ENCODE assay signal across 33 mouse cellular contexts in the genomic region with DNA sequence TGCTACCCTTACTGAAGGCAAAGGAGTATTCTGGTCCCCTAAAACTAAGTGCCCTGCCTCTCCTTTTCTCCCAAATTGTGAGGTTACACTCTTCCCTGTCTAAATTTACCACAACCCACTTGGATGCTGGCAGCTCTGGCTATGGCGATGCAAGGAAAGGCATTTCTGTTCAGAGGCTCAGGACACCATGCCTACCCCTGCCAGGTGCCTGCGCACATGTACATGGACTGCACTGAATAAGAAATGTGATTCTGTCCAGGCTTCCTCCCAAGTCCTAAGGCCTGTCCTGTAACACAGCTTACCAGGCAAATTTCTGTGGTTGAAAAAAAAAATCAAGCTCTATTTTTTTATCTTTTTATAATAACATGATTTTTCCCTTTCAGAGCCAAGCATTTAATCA. TPM values are rescaled to one million over a fixed set of nuclear protein-coding genes. Genes with fewer than 3 reads are reported as not detected.
DNase-seq lines count a peak whose midpoint lies in the region; ATAC-seq lines count a peak whose summit lies in the region.
"Had no signal": no experiment of that assay in that cellular context is flagged by ENCODE, and none has a peak within 500 bp of the region (broad histone marks: within the 10 kb centered on the region; RNA-seq: fewer than 3 reads in every experiment).

No protein-coding gene starts in this region.

- peaks cover 54% of the 10 kb centered on the region for H3K4me1 ChIP-seq in embryonic facial prominence, embryonic 15.5 days
- peaks cover 67% of the 10 kb centered on the region for H3K4me1 ChIP-seq in limb, embryonic 13.5 days

- no peak for DNase-seq in frontal cortex, postnatal 14 days (ENCODE audit: low spot score in 2 of 2)
- peak; percentile 25 for DNase-seq in NIH3T3 (ENCODE audit: low read depth)
- no peak for DNase-seq in adrenal gland, adult 18-20 months (ENCODE audit: low spot score in 2 of 2)
- no peak for DNase-seq in spleen, postnatal 10 days (ENCODE audit: low spot score in 2 of 2)
- DNase-seq: adrenal gland, postnatal 14 days; cerebellum, adult 11 months; cerebellum, adult 9-10 months; embryo, embryonic 11 days; forebrain, postnatal 0 days; heart, postnatal 10 days; kidney, adult 2 months; kidney, postnatal 36 days; liver, embryonic 13.5 days; lung, adult 18-20 months; lung, postnatal 10 days; thymus, adult 2 months; thymus, postnatal 36 days had no signal

- H3K27ac ChIP-seq in embryonic facial prominence, embryonic 15.5 days (replicated peaks): peak overlapping the region; percentile 68
- peak overlapping the region; percentile 59; the same call in 1 of the 2 replicates for H3K27ac ChIP-seq in limb, embryonic 13.5 days
- H3K27ac ChIP-seq: forebrain, embryonic 12.5 days; heart, embryonic 13.5 days; intestine, embryonic 15.5 days; liver, embryonic 13.5 days; macrophage; midbrain, embryonic 13.5 days; stomach, postnatal 0 days had no signal

- 71% methylated on average over 2 of the region's 2 CpGs for WGBS in embryonic facial prominence, embryonic 15.5 days
- 56% methylated on average over 2 of the region's 2 CpGs for WGBS in limb, embryonic 13.5 days

- no peak overlapping the region for H3K4me2 ChIP-seq in embryonic facial prominence, embryonic 15.5 days (replicated peaks)
- no peak overlapping the region for H3K4me2 ChIP-seq in limb, embryonic 13.5 days (replicated peaks)
- H3K4me2 ChIP-seq: forebrain, embryonic 12.5 days; heart, embryonic 13.5 days; intestine, embryonic 15.5 days; liver, embryonic 13.5 days; midbrain, embryonic 13.5 days had no signal

- no peak overlapping the region for H3K4me3 ChIP-seq in embryonic facial prominence, embryonic 15.5 days (replicated peaks)
- no peak overlapping the region for H3K4me3 ChIP-seq in limb, embryonic 13.5 days
- H3K4me3 ChIP-seq: forebrain, embryonic 12.5 days; heart, embryonic 13.5 days; intestine, embryonic 15.5 days; liver, embryonic 13.5 days; midbrain, embryonic 13.5 days had no signal

- no peaks in the 10 kb centered on the region for H3K9me3 ChIP-seq in embryonic facial prominence, embryonic 15.5 days (replicated peaks)
- no peaks in the 10 kb centered on the region for H3K9me3 ChIP-seq in limb, embryonic 13.5 days
- H3K9me3 ChIP-seq: forebrain, embryonic 12.5 days; G1E; heart, embryonic 13.5 days; intestine, embryonic 15.5 days; liver, embryonic 13.5 days; midbrain, embryonic 13.5 days had no signal

- no peaks in the 10 kb centered on the region for H3K27me3 ChIP-seq in embryonic facial prominence, embryonic 15.5 days
- no peaks in the 10 kb centered on the region for H3K27me3 ChIP-seq in limb, embryonic 13.5 days
- H3K27me3 ChIP-seq: forebrain, embryonic 12.5 days; heart, embryonic 13.5 days; intestine, embryonic 15.5 days; liver, embryonic 13.5 days; midbrain, embryonic 13.5 days; Patski had no signal

- ATAC-seq in frontal cortex, adult (ENCODE audit: low TSS enrichment): peak; percentile 35
- ATAC-seq in embryonic facial prominence, embryonic 15.5 days (ENCODE audit: insufficient number of reproducible peaks, low FRiP score, low TSS enrichment, low read depth): no peak
- no peak for ATAC-seq in limb, embryonic 13.5 days (ENCODE audit: low FRiP score, low read depth)
- ATAC-seq: forebrain, postnatal 0 days; hindbrain, embryonic 16.5 days; intestine, embryonic 15.5 days; midbrain, embryonic 13.5 days; Patski had no signal

- H3K36me3 ChIP-seq in embryonic facial prominence, embryonic 15.5 days: no peaks in the 10 kb centered on the region
- peaks cover under 1% of the 10 kb centered on the region; the same call in 1 of the 2 replicates for H3K36me3 ChIP-seq in limb, embryonic 13.5 days
- H3K36me3 ChIP-seq: forebrain, embryonic 12.5 days; intestine, embryonic 15.5 days; liver, embryonic 13.5 days; midbrain, embryonic 13.5 days had no signal

- no peak overlapping the region for H3K9ac ChIP-seq in embryonic facial prominence, embryonic 15.5 days
- no peak overlapping the region for H3K9ac ChIP-seq in limb, embryonic 13.5 days
- H3K9ac ChIP-seq: forebrain, embryonic 12.5 days; forebrain, postnatal 0 days; heart, embryonic 13.5 days; intestine, embryonic 15.5 days; liver, embryonic 13.5 days; midbrain, embryonic 13.5 days had no signal

RNA-seq across cellular contexts. Expression of a gene that starts 38.2 kb away (rescaled TPM):
- 0.34 TPM in 1 of 2 replicates, not detected in the other for polyA plus RNA-seq in embryonic facial prominence, embryonic 15.5 days (2015; fragmentation: Nextera tagmentation; extraction: Ambion mirVana)
- polyA plus RNA-seq in limb, embryonic 13.5 days (2015; fragmentation: Nextera tagmentation; extraction: Ambion mirVana): 0.97 and 1.2 TPM in 2 replicates
- 1 to 10 TPM in 1 of 2 experiments, under 1 TPM in 1; 0.83 to 2.5 TPM for total RNA-seq in adrenal gland, adult 18-20 months (2021)
- total RNA-seq: G1E; hematopoietic stem cell, adult 5-6 weeks; left cerebral cortex, postnatal 10 days; megakaryocyte-erythroid progenitor cell, adult 5-6 weeks; monocyte, adult 5-6 weeks had no signal
- polyA plus RNA-seq: forebrain, embryonic 12.5 days; G1E; hindbrain, embryonic 16.5 days; intestine, embryonic 15.5 days; liver, embryonic 13.5 days; macrophage; Patski; stomach, postnatal 0 days had no signal
